Mouse (Mus musculus) liver, embryonic 11.5 days (tissue): ENCODE measurements at regions not wholly inside any gene's neighbourhood (a gene's known extent, or its start where the extent isn't known, plus 50 kb on each side); places are given as distances from the start of the nearest gene placed in this dataset.

Experiments used
- ATAC-seq: fragments of 200-750 bp; cut with Nextera tagmentation; replicated peaks from 2 replicates; pipeline ENCODE4 v1.8.0; 2017; ENCODE audit warnings: moderate number of reproducible peaks, mild to moderate bottlenecking, moderate TSS enrichment, moderate library complexity; ENCODE audit not compliant: low FRiP score
- DNase-seq: peaks from one replicate; pipeline ENCODE4 v3.0.0-alpha.2; 2017; ENCODE audit warnings: low spot score
- H3K27ac ChIP-seq: fragments of 300-500 bp; sonication (generic); 2 replicates; pipeline ENCODE4 v1.5.1; 2014; ENCODE audit warnings: mild to moderate bottlenecking, low read depth, low read length, control low read depth
- H3K27me3 ChIP-seq: fragments of 300-500 bp; sonication (generic); replicated peaks from 2 replicates; pipeline ENCODE4 v1.6.1; 2014; ENCODE audit warnings: low read length, mixed read lengths; ENCODE audit not compliant: control insufficient read depth, insufficient read depth
- H3K36me3 ChIP-seq: fragments of 300-500 bp; sonication (generic); 2 replicates; pipeline ENCODE4 v1.6.1; 2014; ENCODE audit warnings: mild to moderate bottlenecking, low read length, moderate library complexity, mixed read lengths; ENCODE audit not compliant: control insufficient read depth, insufficient read depth
- H3K4me1 ChIP-seq: fragments of 300-500 bp; sonication (generic); replicated peaks from 2 replicates; pipeline ENCODE4 v1.6.1; 2014; ENCODE audit warnings: low read length, mixed read lengths; ENCODE audit not compliant: control insufficient read depth, insufficient read depth
- H3K4me2 ChIP-seq: fragments of 300-500 bp; sonication (generic); 2 replicates; pipeline ENCODE4 v1.6.1; 2014; ENCODE audit warnings: mild to moderate bottlenecking, control low read depth, moderate library complexity
- H3K4me3 ChIP-seq: fragments of 300-500 bp; sonication (generic); 2 replicates; pipeline ENCODE4 v1.5.1; 2014; ENCODE audit warnings: low read depth, low read length, control low read depth
- H3K9ac ChIP-seq: fragments of 300-500 bp; sonication (generic); 2 replicates; pipeline ENCODE4 v1.6.1; 2014; ENCODE audit warnings: low read depth, low read length, control low read depth
- H3K9me3 ChIP-seq: fragments of 300-500 bp; sonication (generic); 2 replicates; pipeline ENCODE4 v1.6.1; 2016; ENCODE audit warnings: low read length, inconsistent platforms, mixed read lengths; ENCODE audit not compliant: control insufficient read depth
- WGBS: fragments of 180-500 bp; shearing (Covaris S2); extraction: QIAGEN DNeasy Blood & Tissue Kit; methylation state at CpG from one replicate; pipeline ENCODE4 v1.1.7; 2014; 5-methylcytosine and 5-hydroxymethylcytosine counted together

DNA sequence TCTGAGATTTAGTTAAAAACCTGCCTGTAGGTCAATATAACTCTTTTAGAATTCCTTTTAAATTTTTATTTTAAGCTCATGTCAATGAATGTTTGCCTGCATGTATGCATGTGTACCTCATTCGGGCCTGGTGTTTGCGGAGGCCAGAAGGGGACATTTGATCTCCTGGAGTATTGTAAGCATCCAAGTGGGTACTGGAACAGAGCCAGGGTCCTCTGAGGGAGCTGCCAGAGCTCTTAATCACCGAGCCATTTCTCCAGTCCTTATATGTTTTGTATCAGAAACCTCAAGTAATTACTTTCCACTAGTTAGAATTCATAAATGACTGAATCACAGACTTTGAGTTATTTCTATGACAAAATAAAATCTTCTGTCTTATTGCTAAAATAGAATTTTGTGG, 152.0 kb downstream of the Cdca7 start:
- no peaks in the 10 kb centered on the region for H3K4me1 ChIP-seq
- H3K4me3 ChIP-seq = no peak overlapping the region
- DNase-seq (no peak), ATAC-seq (no peak)
- no peak overlapping the region for H3K4me2 ChIP-seq
- no peak overlapping the region for H3K9ac ChIP-seq
- no peaks in the 10 kb centered on the region for H3K9me3 ChIP-seq
- H3K27me3 ChIP-seq = no peaks in the 10 kb centered on the region
- no peaks in the 10 kb centered on the region for H3K36me3 ChIP-seq
- 73% methylated on average over 3 of the region's 3 CpGs for WGBS
- no peak overlapping the region for H3K27ac ChIP-seq

DNA sequence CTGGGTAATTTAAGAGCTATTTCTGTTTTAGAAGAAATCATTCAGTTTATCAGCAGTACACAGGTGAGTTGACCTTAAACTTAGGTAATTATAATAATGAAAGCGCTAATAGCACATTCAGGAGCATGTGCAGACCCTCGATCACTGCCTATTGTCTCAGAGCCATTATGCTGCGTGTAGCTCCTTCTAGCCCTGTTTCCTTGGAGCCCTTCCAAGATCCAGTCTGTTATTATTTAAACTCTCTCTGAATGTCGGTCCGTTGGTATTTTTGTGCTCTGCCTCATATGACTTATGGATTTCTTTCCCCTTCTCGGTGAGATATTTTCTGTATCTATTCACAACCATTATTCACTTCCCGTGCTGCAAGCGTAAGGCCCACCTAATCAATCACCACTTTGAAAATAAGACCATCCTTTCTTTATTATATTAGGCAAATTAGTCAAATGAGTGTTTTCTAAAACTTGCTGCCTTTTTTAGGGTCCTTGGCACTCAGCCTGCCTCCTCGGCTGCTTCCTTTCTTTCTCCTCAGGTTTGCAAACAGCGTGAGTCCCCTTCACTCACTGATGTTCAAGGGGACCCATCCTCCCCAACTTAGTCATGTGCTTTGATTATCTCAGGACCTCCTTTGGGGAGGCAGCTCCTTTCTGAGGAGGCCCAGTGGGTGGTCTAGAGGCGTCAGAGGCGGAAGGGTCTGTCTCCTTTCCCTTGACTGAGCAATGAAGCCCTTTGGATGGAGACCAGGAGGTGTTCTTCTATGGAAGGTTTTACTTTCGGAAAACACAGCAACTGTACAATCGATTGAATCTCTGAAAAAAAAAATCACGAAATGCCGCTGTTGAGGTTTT, 152.9 kb downstream of the Cdca7 start:
- WGBS = 56% methylated on average over 16 of the region's 16 CpGs

DNA sequence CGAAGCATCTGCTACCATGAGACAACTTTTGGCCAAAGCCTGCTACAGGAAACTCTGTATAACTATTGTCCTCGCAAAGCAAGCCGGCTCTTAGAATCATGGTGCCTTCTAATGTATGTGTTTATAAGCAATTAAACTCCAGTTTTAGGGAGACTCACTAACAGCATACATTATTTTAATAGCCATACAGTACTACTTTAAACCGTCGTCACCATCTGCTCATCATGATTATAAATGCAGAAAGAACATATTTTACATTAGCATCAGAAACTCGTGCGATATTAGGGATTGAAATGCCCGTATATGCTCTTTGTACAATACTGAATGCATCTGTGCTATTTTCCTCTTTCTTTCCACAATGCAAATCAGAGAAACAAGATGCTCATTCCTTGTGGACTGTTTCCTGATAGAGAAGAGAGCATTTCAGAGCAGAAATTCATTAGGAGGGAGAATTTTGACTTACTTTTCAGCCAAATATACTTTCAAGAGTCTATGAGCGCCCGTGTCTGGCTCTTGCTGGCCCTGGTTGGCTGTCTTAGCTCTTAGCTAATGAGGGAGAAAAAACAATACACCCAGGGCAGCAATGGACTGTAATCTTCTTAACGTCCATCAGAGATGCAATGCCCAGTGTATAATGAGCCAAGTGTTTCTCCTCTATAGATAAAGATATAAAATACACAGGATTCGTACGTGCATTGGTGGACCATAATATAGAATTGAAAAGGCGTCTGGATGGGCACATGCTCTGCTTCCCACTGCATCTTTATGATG, 153.9 kb downstream of the Cdca7 start:
- Histone ChIP-seq H3K9ac (no peak overlapping the region), H3K4me3 (no peak overlapping the region), H3K4me2 (no peak overlapping the region), H3K4me1 (no peaks in the 10 kb centered on the region), H3K27ac (no peak overlapping the region), H3K36me3 (no peaks in the 10 kb centered on the region), H3K9me3 (no peaks in the 10 kb centered on the region), H3K27me3 (no peaks in the 10 kb centered on the region)
- WGBS = 83% methylated on average over 14 of the region's 14 CpGs
- DNase-seq = no peak
- ATAC-seq = no peak

More for the DNA sequence above, 152.9 kb downstream of the Cdca7 start:
- no peak overlapping the region for H3K4me2 ChIP-seq
- H3K27ac ChIP-seq = no peak overlapping the region
- no peaks in the 10 kb centered on the region for H3K36me3 ChIP-seq
- H3K9me3 ChIP-seq = no peaks in the 10 kb centered on the region
- H3K9ac ChIP-seq = no peak overlapping the region
- H3K4me1 ChIP-seq = no peaks in the 10 kb centered on the region
- H3K4me3 ChIP-seq = no peak overlapping the region
- DNase-seq (no peak), ATAC-seq (no peak)
- H3K27me3 ChIP-seq = no peaks in the 10 kb centered on the region

GRCm38 (mm10) chr2:72637881-72638620, 162.1 kb downstream of the Cdca7 start:
- H3K27ac ChIP-seq = no peak overlapping the region
- 0 out of 2 replicates have a peak, but pooled peaks cover 3% of the 10 kb centered on the region for H3K27me3 ChIP-seq
- H3K36me3 ChIP-seq = no peaks in the 10 kb centered on the region
- no peaks in the 10 kb centered on the region for H3K9me3 ChIP-seq
- DNase-seq (no peak), ATAC-seq (no peak)
- H3K9ac ChIP-seq = no peak overlapping the region
- H3K4me2 ChIP-seq = no peak overlapping the region
- 62% methylated on average over 9 of the region's 9 CpGs for WGBS
- no peaks in the 10 kb centered on the region for H3K4me1 ChIP-seq
- no peak overlapping the region for H3K4me3 ChIP-seq

GRCm38 (mm10) chr2:72639022-72639421, 163.1 kb downstream of the Cdca7 start:
- H3K4me2 ChIP-seq = no peak overlapping the region
- no peak for DNase-seq
- no peak for ATAC-seq
- no peak overlapping the region for H3K27ac ChIP-seq
- 65% methylated on average over 4 of the region's 4 CpGs for WGBS
- H3K9ac ChIP-seq = no peak overlapping the region
- H3K27me3 ChIP-seq = 0 out of 2 replicates have a peak, but pooled peaks cover 3% of the 10 kb centered on the region
- no peaks in the 10 kb centered on the region for H3K36me3 ChIP-seq
- H3K9me3 ChIP-seq = no peaks in the 10 kb centered on the region
- H3K4me1 ChIP-seq = no peaks in the 10 kb centered on the region
- H3K4me3 ChIP-seq = no peak overlapping the region

GRCm38 (mm10) chr2:72641228-72641627, 165.3 kb downstream of the Cdca7 start:
- no peak overlapping the region for H3K9ac ChIP-seq
- H3K36me3 ChIP-seq = no peaks in the 10 kb centered on the region
- H3K4me1 ChIP-seq = no peaks in the 10 kb centered on the region
- no peak overlapping the region for H3K27ac ChIP-seq
- H3K4me2 ChIP-seq = no peak overlapping the region
- H3K27me3 ChIP-seq = 0 out of 2 replicates have a peak, but pooled peaks cover 3% of the 10 kb centered on the region
- ATAC-seq (no peak), DNase-seq (no peak)
- H3K9me3 ChIP-seq = no peaks in the 10 kb centered on the region
- no peak overlapping the region for H3K4me3 ChIP-seq

DNA sequence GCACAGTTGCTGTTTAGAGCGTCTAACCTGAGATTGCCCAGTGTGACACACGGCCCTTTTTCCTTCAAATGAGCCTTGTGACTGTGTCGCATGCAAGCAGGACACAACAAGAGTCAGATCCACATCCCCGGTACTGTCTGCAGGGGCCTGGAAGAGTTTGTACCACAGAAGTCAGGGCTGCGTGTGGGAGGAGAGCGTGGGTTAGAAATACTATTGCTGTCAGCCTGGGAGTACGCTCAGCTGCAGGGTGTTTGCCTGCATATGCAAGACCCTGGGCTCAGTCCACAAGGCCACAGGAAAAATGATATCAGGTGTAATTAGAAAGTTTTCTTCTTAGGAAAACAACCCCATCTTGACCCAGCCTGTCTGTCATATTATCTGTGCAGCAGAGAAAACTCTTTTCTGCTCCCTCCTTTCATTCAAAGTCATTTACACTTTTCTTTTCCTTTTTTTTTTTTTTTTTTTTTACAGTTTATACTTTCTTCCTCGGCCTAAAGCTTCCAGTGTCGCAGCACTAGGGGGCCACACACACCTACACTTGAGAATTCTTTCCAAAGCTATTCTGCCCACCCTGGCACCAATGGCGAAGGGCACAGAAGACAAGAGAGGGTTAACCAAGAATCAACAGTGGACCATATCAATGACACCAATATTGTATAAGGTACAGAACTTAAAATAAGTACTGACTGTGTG, 168.3 kb downstream of the Cdca7 start:
- WGBS = 78% methylated on average over 10 of the region's 10 CpGs
- Histone ChIP-seq H3K27me3 (no peaks in the 10 kb centered on the region), H3K4me1 (no peaks in the 10 kb centered on the region), H3K9me3 (no peaks in the 10 kb centered on the region), H3K9ac (no peak overlapping the region), H3K36me3 (no peaks in the 10 kb centered on the region), H3K27ac (no peak overlapping the region), H3K4me3 (no peak overlapping the region), H3K4me2 (no peak overlapping the region)
- no peak for DNase-seq
- ATAC-seq = no peak

GRCm38 (mm10) chr2:72647642-72648041, 171.7 kb downstream of the Cdca7 start:
- DNase-seq (no peak), ATAC-seq (no peak)
- H3K4me1 ChIP-seq = no peaks in the 10 kb centered on the region
- H3K27ac ChIP-seq = no peak overlapping the region
- no peaks in the 10 kb centered on the region for H3K9me3 ChIP-seq
- H3K27me3 ChIP-seq = no peaks in the 10 kb centered on the region
- H3K36me3 ChIP-seq = no peaks in the 10 kb centered on the region
- H3K4me2 ChIP-seq = no peak overlapping the region
- WGBS = 73% methylated on average over 5 of the region's 5 CpGs
- H3K4me3 ChIP-seq = no peak overlapping the region
- no peak overlapping the region for H3K9ac ChIP-seq
